Mouse (Mus musculus): ENCODE measurements at regions not wholly inside any gene's neighbourhood (a gene's known extent, or its start where the extent isn't known, plus 50 kb on each side); places are given as distances from the start of the nearest gene placed in this dataset.

GRCm38 (mm10) chr2:79099601-79100000 lies 155.6 kb upstream of the Itga4 start:
- WGBS, result 100% methylated on average over 1 of the region's 1 CpGs
- no peaks in the 10 kb centered on the region for H3K4me1 ChIP-seq (ENCODE audit: control insufficient read depth, insufficient read depth, low read length)
- TF ChIP-seq CTCF (conservative IDR thresholded peaks at IDR 0.05; ENCODE audit: insufficient read depth, insufficient read length, low read depth, low read length) (no peak), POLR2A (IDR thresholded peaks at IDR 0.05; ENCODE audit: low read depth, low read length) (no peak)
- H3K27me3 ChIP-seq (replicated peaks; ENCODE audit: control insufficient read depth, insufficient read depth, low read length), result no peaks in the 10 kb centered on the region; the same call in 1 of the 2 replicates
- no peak for DNase-seq
- H3K4me3 ChIP-seq (ENCODE audit: insufficient read depth, low read depth, low read length), result no peak overlapping the region
- no peaks in the 10 kb centered on the region for H3K36me3 ChIP-seq (ENCODE audit: control insufficient read depth, insufficient read depth, low read length)
- H3K27ac ChIP-seq (ENCODE audit: insufficient read depth, low read depth, low read length), result no peak overlapping the region

GRCm38 (mm10) chr2:79111673-79112072 lies 143.6 kb upstream of the Itga4 start:
- no peaks in the 10 kb centered on the region for H3K36me3 ChIP-seq (ENCODE audit: control insufficient read depth, insufficient read depth, low read length)
- TF ChIP-seq CTCF (conservative IDR thresholded peaks at IDR 0.05; ENCODE audit: insufficient read depth, insufficient read length, low read depth, low read length) (no peak), POLR2A (IDR thresholded peaks at IDR 0.05; ENCODE audit: low read depth, low read length) (no peak)
- H3K27me3 ChIP-seq (replicated peaks; ENCODE audit: control insufficient read depth, insufficient read depth, low read length), result no peaks in the 10 kb centered on the region
- WGBS, result 80% methylated on average over 1 of the region's 1 CpGs
- H3K4me3 ChIP-seq (ENCODE audit: insufficient read depth, low read depth, low read length), result no peak overlapping the region
- no peak for DNase-seq
- no peak overlapping the region for H3K27ac ChIP-seq (ENCODE audit: insufficient read depth, low read depth, low read length)
- no peaks in the 10 kb centered on the region for H3K4me1 ChIP-seq (ENCODE audit: control insufficient read depth, insufficient read depth, low read length)

GRCm38 (mm10) chr2:79112076-79112475 lies 143.2 kb upstream of the Itga4 start:
- H3K27ac ChIP-seq (ENCODE audit: insufficient read depth, low read depth, low read length), result no peak overlapping the region
- no peaks in the 10 kb centered on the region for H3K27me3 ChIP-seq (replicated peaks; ENCODE audit: control insufficient read depth, insufficient read depth, low read length)
- no peaks in the 10 kb centered on the region for H3K36me3 ChIP-seq (ENCODE audit: control insufficient read depth, insufficient read depth, low read length)
- TF ChIP-seq CTCF (conservative IDR thresholded peaks at IDR 0.05; ENCODE audit: insufficient read depth, insufficient read length, low read depth, low read length) (no peak), POLR2A (IDR thresholded peaks at IDR 0.05; ENCODE audit: low read depth, low read length) (no peak)
- DNase-seq, result no peak
- 96% methylated on average over 1 of the region's 1 CpGs for WGBS
- no peaks in the 10 kb centered on the region for H3K4me1 ChIP-seq (ENCODE audit: control insufficient read depth, insufficient read depth, low read length)
- H3K4me3 ChIP-seq (ENCODE audit: insufficient read depth, low read depth, low read length), result no peak overlapping the region

- H3K36me3 ChIP-seq (ENCODE audit: control insufficient read depth, insufficient read depth, low read length), result no peaks in the 10 kb centered on the region
- H3K4me1 ChIP-seq (ENCODE audit: control insufficient read depth, insufficient read depth, low read length), result no peaks in the 10 kb centered on the region
- H3K27ac ChIP-seq (ENCODE audit: insufficient read depth, low read depth, low read length), result no peak overlapping the region
- 87% methylated on average over 6 of the region's 6 CpGs for WGBS
- no peak overlapping the region for H3K4me3 ChIP-seq (ENCODE audit: insufficient read depth, low read depth, low read length)
- TF ChIP-seq POLR2A (IDR thresholded peaks at IDR 0.05; ENCODE audit: low read depth, low read length) (no peak), CTCF (conservative IDR thresholded peaks at IDR 0.05; ENCODE audit: insufficient read depth, insufficient read length, low read depth, low read length) (no peak)
- no peak for DNase-seq
- no peaks in the 10 kb centered on the region for H3K27me3 ChIP-seq (replicated peaks; ENCODE audit: control insufficient read depth, insufficient read depth, low read length)
These were observed 134.4 kb upstream of the Itga4 start for GRCm38 (mm10) chr2:79120610-79121345.

GRCm38 (mm10) chr2:79122530-79122929 lies 132.7 kb upstream of the Itga4 start:
- no peak for DNase-seq
- H3K27me3 ChIP-seq (replicated peaks; ENCODE audit: control insufficient read depth, insufficient read depth, low read length), result no peaks in the 10 kb centered on the region
- TF ChIP-seq CTCF (conservative IDR thresholded peaks at IDR 0.05; ENCODE audit: insufficient read depth, insufficient read length, low read depth, low read length) (no peak), POLR2A (IDR thresholded peaks at IDR 0.05; ENCODE audit: low read depth, low read length) (no peak)
- no peaks in the 10 kb centered on the region for H3K4me1 ChIP-seq (ENCODE audit: control insufficient read depth, insufficient read depth, low read length)
- no peak overlapping the region for H3K4me3 ChIP-seq (ENCODE audit: insufficient read depth, low read depth, low read length)
- no peak overlapping the region for H3K27ac ChIP-seq (ENCODE audit: insufficient read depth, low read depth, low read length)
- no peaks in the 10 kb centered on the region for H3K36me3 ChIP-seq (ENCODE audit: control insufficient read depth, insufficient read depth, low read length)

GRCm38 (mm10) chr2:79124272-79124976 lies 130.8 kb upstream of the Itga4 start:
- DNase-seq, result no peak
- no peaks in the 10 kb centered on the region for H3K4me1 ChIP-seq (ENCODE audit: control insufficient read depth, insufficient read depth, low read length)
- H3K27me3 ChIP-seq (replicated peaks; ENCODE audit: control insufficient read depth, insufficient read depth, low read length), result no peaks in the 10 kb centered on the region
- 82% methylated on average over 5 of the region's 5 CpGs for WGBS
- H3K36me3 ChIP-seq (ENCODE audit: control insufficient read depth, insufficient read depth, low read length), result no peaks in the 10 kb centered on the region
- TF ChIP-seq POLR2A (IDR thresholded peaks at IDR 0.05; ENCODE audit: low read depth, low read length), result no peak
- TF ChIP-seq CTCF (conservative IDR thresholded peaks at IDR 0.05; ENCODE audit: insufficient read depth, insufficient read length, low read depth, low read length), result no peak
- no peak overlapping the region for H3K4me3 ChIP-seq (ENCODE audit: insufficient read depth, low read depth, low read length)
- no peak overlapping the region for H3K27ac ChIP-seq (ENCODE audit: insufficient read depth, low read depth, low read length)

GRCm38 (mm10) chr2:79126170-79126879 lies 128.9 kb upstream of the Itga4 start:
- no peak overlapping the region for H3K4me3 ChIP-seq (ENCODE audit: insufficient read depth, low read depth, low read length)
- no peak for DNase-seq
- no peaks in the 10 kb centered on the region for H3K4me1 ChIP-seq (ENCODE audit: control insufficient read depth, insufficient read depth, low read length)
- TF ChIP-seq CTCF (conservative IDR thresholded peaks at IDR 0.05; ENCODE audit: insufficient read depth, insufficient read length, low read depth, low read length) (no peak), POLR2A (IDR thresholded peaks at IDR 0.05; ENCODE audit: low read depth, low read length) (no peak)
- no peaks in the 10 kb centered on the region for H3K27me3 ChIP-seq (replicated peaks; ENCODE audit: control insufficient read depth, insufficient read depth, low read length)
- H3K27ac ChIP-seq (ENCODE audit: insufficient read depth, low read depth, low read length), result no peak overlapping the region
- 56% methylated on average over 6 of the region's 6 CpGs for WGBS
- H3K36me3 ChIP-seq (ENCODE audit: control insufficient read depth, insufficient read depth, low read length), result no peaks in the 10 kb centered on the region

Measured in kidney, adult 2 months (tissue).